Comparison of ENCODE assay signal across 9 mouse cellular contexts in genomic region chr2:105682634-105683351, GRCm38 (mm10). TPM values are rescaled to one million over a fixed set of nuclear protein-coding genes. Genes with fewer than 3 reads are reported as not detected.
A peak's percentile ranks its signal among the peaks of the same experiment; 100 is the strongest.
DNase-seq lines count a peak whose midpoint lies in the region; ATAC-seq and TF ChIP-seq lines count a peak whose summit lies in the region.
"Had no signal": no experiment of that assay in that cellular context is flagged by ENCODE, and none has a peak within 500 bp of the region (broad histone marks: within the 10 kb centered on the region; RNA-seq: fewer than 3 reads in every experiment).

No protein-coding gene starts in this region.

- H3K9me3 ChIP-seq in midbrain, embryonic 14.5 days (ENCODE audit: control insufficient read depth, low read length), result no peaks in the 10 kb centered on the region

- peak overlapping the region; percentile 12; the same call in 1 of the 2 replicates for H3K4me3 ChIP-seq in midbrain, embryonic 14.5 days (replicated peaks; ENCODE audit: low read depth, low read length)

- peak; percentile 76 for DNase-seq in cerebellum, adult 9-10 months
- DNase-seq in cerebellum, adult 8-10 months, result no peak
- DNase-seq in brain, embryonic 14.5 days (ENCODE audit: low read depth), result peak; percentile 63
- DNase-seq in forelimb bud, embryonic 11.5 days (ENCODE audit: low read depth, low spot score), result peak; percentile 11
- DNase-seq in midbrain, embryonic 14.5 days, result peak; percentile 25
- DNase-seq in gastrocnemius, postnatal 14 days, result no peak
- no peak for DNase-seq in right cerebral cortex, postnatal 25 days
- DNase-seq in left cerebral cortex, postnatal 25 days (ENCODE audit: low spot score in 2 of 2), result no peak

- no peak for TF ChIP-seq CTCF in brain, embryonic 14.5 days (IDR thresholded peaks at IDR 0.05; ENCODE audit: borderline replicate concordance, extremely low read depth, insufficient read depth, insufficient read length)

- ATAC-seq in midbrain, embryonic 14.5 days (ENCODE audit: low FRiP score, low TSS enrichment), result no peak

- H3K4me2 ChIP-seq in midbrain, embryonic 14.5 days (ENCODE audit: low read length), result peak overlapping the region; percentile 28

- H3K9ac ChIP-seq in midbrain, embryonic 14.5 days (replicated peaks; ENCODE audit: low read length), result no peak overlapping the region

- 3% methylated on average over 21 of the region's 21 CpGs for WGBS in midbrain, embryonic 14.5 days

- intact Hi-C loops in gastrocnemius, postnatal 14 days (cut with DNase I; ENCODE audit: low total_unique reads), result no loop called here
- intact Hi-C loops in left cerebral cortex, postnatal 25 days (cut with DNase I), result no loop called here

- no peak for TF ChIP-seq POLR2A in brain, embryonic 14.5 days (IDR thresholded peaks at IDR 0.05; ENCODE audit: borderline replicate concordance, extremely low read depth, insufficient read depth, insufficient read length, poor library complexity, severe bottlenecking)

- H3K27me3 ChIP-seq in midbrain, embryonic 14.5 days (ENCODE audit: control insufficient read depth, insufficient read depth, low read length), result peaks cover 90% of the 10 kb centered on the region

- peak overlapping the region; percentile 55 for H3K27ac ChIP-seq in midbrain, embryonic 14.5 days (replicated peaks; ENCODE audit: low read depth, low read length)

- H3K4me1 ChIP-seq in midbrain, embryonic 14.5 days (ENCODE audit: control insufficient read depth, insufficient read depth, low read length), result no peaks in the 10 kb centered on the region

- H3K36me3 ChIP-seq in midbrain, embryonic 14.5 days (ENCODE audit: control insufficient read depth, insufficient read depth, low read length), result no peaks in the 10 kb centered on the region

RNA-seq across cellular contexts. Expression of gene Pax6, which starts 14.1 kb away (rescaled TPM):
- 63.3 and 76.2 TPM in 2 replicates for polyA plus RNA-seq in brain, embryonic 14.5 days (2012; rRNA removed)
- polyA plus RNA-seq in midbrain, embryonic 14.5 days (2014; fragmentation: Nextera tagmentation; extraction: Ambion mirVana), result 20.7 and 22.9 TPM in 2 replicates
- under 1 TPM in 1 of 2 experiments, not detected in 1; 0.35 TPM for total RNA-seq in gastrocnemius, postnatal 14 days (2021)
- 1 to 10 TPM; 8.4 to 8.5 TPM for total RNA-seq in left cerebral cortex, postnatal 25 days (2021)
- polyA plus RNA-seq: gonadal fat pad, adult 2 months had no signal

Comparison
In these comparisons a context has a peak if more than half of its experiments do, and no peak if none do; other contexts are left out.
1. DNase-seq: peak in cerebellum, adult 9-10 months (single experiment), brain, embryonic 14.5 days (single experiment), forelimb bud, embryonic 11.5 days (single experiment) and midbrain, embryonic 14.5 days (single experiment); none in cerebellum, adult 8-10 months (single experiment), gastrocnemius, postnatal 14 days (single experiment), right cerebral cortex, postnatal 25 days (single experiment) and left cerebral cortex, postnatal 25 days (0 of 2).
2. RNA of gene Pax6, which starts 14.1 kb away (total RNA-seq): 8.4 to 8.5 TPM in left cerebral cortex, postnatal 25 days; 0.35 TPM in gastrocnemius, postnatal 14 days; every median in the first group is over 4 times any median in the second.